Mouse (Mus musculus) small intestine, adult 2 months (tissue): ENCODE measurements around the gene Prdx2. TPM values are rescaled to one million over a fixed set of nuclear protein-coding genes. Genes with fewer than 3 reads are reported as not detected.
A peak's percentile ranks its signal among the peaks of the same experiment; 100 is the strongest.

ENCODE experiments used
- H3K27ac ChIP-seq: fragments of 200-500 bp; 2 replicates; pipeline ENCODE4 v1.5.1; 2012; ENCODE audit warnings: low read depth, low read length, control low read depth, inconsistent platforms; ENCODE audit not compliant: insufficient read depth
- H3K27me3 ChIP-seq: fragments of 200-500 bp; 2 replicates; pipeline ENCODE4 v1.6.1; 2012; ENCODE audit warnings: mild to moderate bottlenecking, moderate library complexity, low read length, inconsistent platforms; ENCODE audit not compliant: control insufficient read depth, insufficient read depth
- H3K36me3 ChIP-seq: fragments of 200-500 bp; 2 replicates; pipeline ENCODE4 v1.6.1; 2012; ENCODE audit warnings: mild to moderate bottlenecking, low read length, control low read depth, inconsistent platforms; ENCODE audit not compliant: control insufficient read depth, insufficient read depth
- H3K4me1 ChIP-seq: fragments of 200-500 bp; 2 replicates; pipeline ENCODE4 v1.6.1; 2012; ENCODE audit warnings: low read length, inconsistent platforms, mixed read lengths; ENCODE audit not compliant: control insufficient read depth, insufficient read depth, insufficient read length
- H3K4me3 ChIP-seq: fragments of 200-500 bp; 2 replicates; pipeline ENCODE4 v1.5.1; 2012; ENCODE audit warnings: low read depth, mild to moderate bottlenecking, control low read depth, inconsistent platforms, low read length, moderate library complexity
- CTCF ChIP-seq: fragments of 200-500 bp; IDR thresholded peaks from 2 replicates; pipeline ENCODE4 v1.5.1; 2012; ENCODE audit warnings: low read depth, mild to moderate bottlenecking, control low read depth, inconsistent platforms, low read length, moderate library complexity, mixed read lengths; ENCODE audit not compliant: insufficient replicate concordance, insufficient read length; ENCODE audit errors: extremely low read depth
- POLR2A ChIP-seq: fragments of 200-500 bp; IDR thresholded peaks from 2 replicates; pipeline ENCODE4 v1.6.1; 2012; ENCODE audit warnings: low read depth, mild to moderate bottlenecking, control low read depth, inconsistent platforms, low read length, moderate library complexity
- whole genome bisulfite sequencing: fragments of 180-500 bp; shearing (Covaris S2); methylation state at CpG from one replicate; pipeline ENCODE4 v1.1.7; 2018; 5-methylcytosine and 5-hydroxymethylcytosine counted together
- polyA plus RNA-seq: library from polyadenylated mRNA; depleted of rRNA; stranded (reverse); fragments of >200 nt; gene quantifications from 2 replicates; pipeline ENCODE4 v1.2.3, GENCODE M21; 2012

Gene Prdx2
- polyA plus RNA-seq, 1 experiment = 141 TPM

DNA sequence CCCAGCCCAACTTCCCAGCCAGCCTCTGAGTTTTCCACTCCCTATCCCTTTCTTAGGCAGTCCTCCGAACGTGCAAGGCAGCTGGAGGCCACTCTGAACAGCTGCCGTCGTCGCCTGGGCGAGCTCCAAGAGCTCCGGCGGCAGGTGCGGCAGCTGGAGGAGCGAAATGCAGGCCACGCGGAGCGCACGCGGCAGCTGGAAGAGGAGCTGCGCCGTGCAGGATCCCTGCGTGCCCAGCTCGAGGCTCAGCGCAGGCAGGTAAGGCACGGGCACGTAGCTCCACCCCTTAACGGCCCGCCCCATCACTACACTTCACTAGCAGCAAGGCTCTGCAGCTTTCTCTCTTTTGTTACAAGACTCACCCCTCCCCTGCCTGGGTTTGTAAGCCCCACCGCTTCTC is 26.3 kb downstream of the Prdx2 start:
- H3K36me3 ChIP-seq = peaks cover 25% of the 10 kb centered on the region
- H3K4me1 ChIP-seq = peaks cover 11% of the 10 kb centered on the region
- no peaks in the 10 kb centered on the region for H3K27me3 ChIP-seq
- no peak overlapping the region for H3K4me3 ChIP-seq
- TF ChIP-seq POLR2A = no peak
- no peak overlapping the region for H3K27ac ChIP-seq
- 69% methylated on average over 25 of the region's 25 CpGs for WGBS

GRCm38 (mm10) chr8:84996978-84997377 is 27.6 kb downstream of the Prdx2 start:
- no peak overlapping the region for H3K27ac ChIP-seq
- TF ChIP-seq CTCF (no peak), POLR2A (no peak)
- 95% methylated on average over 5 of the region's 5 CpGs for WGBS
- no peak overlapping the region for H3K4me3 ChIP-seq
- peaks cover 8% of the 10 kb centered on the region for H3K4me1 ChIP-seq
- H3K36me3 ChIP-seq = peaks cover 30% of the 10 kb centered on the region
- no peaks in the 10 kb centered on the region for H3K27me3 ChIP-seq

DNA sequence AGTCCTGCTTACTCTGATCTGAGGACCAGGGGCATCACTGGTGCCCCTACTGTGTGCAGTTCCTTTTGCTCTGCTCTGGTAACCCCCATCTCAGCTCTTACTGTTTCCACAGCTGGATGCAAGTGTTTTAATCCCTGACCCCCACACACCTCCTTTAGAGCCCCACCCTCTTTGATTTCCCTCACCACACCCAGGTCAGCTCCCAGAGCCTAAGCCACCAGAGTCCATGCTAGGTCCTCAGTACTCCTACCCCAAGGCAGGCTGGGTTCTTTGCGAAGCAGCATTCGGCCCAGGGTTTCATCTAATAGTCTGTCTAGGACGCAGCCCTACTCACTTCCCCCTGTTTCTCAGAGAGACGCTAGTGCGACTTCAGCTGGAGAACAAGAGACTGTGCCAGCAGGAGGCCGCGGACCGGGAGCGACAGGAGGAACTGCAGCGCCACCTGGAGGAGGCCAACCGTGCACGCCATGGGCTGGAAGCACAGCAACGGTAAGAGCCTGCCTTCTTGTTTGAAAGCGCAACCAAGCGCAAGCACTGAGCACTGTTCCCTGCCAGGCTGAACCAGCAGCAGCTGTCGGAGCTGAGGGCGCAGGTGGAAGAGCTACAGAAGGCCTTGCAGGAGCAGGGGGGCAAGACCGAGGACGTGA is 28.4 kb downstream of the Prdx2 start:
- H3K4me3 ChIP-seq = peak overlapping the region; percentile 35
- peaks cover 8% of the 10 kb centered on the region for H3K4me1 ChIP-seq
- H3K27ac ChIP-seq = peak overlapping the region; percentile 37; the same call in 1 of the 2 replicates
- 14% methylated on average over 19 of the region's 19 CpGs for WGBS
- H3K27me3 ChIP-seq = no peaks in the 10 kb centered on the region
- H3K36me3 ChIP-seq = peaks cover 31% of the 10 kb centered on the region
- no peak for TF ChIP-seq POLR2A
- peak; percentile 95 for TF ChIP-seq CTCF

DNA sequence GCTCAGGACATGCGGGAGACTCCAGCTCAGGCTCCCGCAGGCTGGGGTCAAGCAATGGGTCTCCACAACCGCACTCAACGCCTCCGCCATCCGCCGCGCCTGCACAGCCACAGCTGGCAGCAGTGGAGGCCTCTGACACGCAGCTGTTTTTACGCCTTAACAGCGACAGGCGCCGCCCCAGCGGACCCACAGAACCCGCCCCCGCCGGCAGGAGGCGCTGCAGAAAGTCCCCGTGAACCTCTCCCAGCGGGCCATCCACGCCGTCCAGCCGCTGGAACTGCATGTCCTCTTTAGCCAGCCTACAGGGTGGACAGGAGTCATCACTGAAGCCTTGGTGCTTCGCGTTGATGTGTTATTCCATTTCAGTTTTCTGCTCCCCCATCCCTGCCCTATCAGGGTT is 38.3 kb downstream of the Prdx2 start:
- peak; percentile 51; the same call in 1 of the 2 replicates for TF ChIP-seq CTCF
- no peak for TF ChIP-seq POLR2A
- no peak overlapping the region for H3K27ac ChIP-seq
- H3K27me3 ChIP-seq = peaks cover 8% of the 10 kb centered on the region
- H3K4me1 ChIP-seq = no peaks in the 10 kb centered on the region
- WGBS = 20% methylated on average over 25 of the region's 25 CpGs
- H3K36me3 ChIP-seq = peaks cover 3% of the 10 kb centered on the region
- no peak overlapping the region for H3K4me3 ChIP-seq

- no peak overlapping the region for H3K4me3 ChIP-seq
- 10% methylated on average over 28 of the region's 28 CpGs for WGBS
- TF ChIP-seq CTCF (no peak), POLR2A (no peak)
- no peak overlapping the region for H3K27ac ChIP-seq
- H3K27me3 ChIP-seq = peaks cover 16% of the 10 kb centered on the region
- H3K4me1 ChIP-seq = peaks cover 3% of the 10 kb centered on the region; the same call in 1 of the 2 replicates
- no peaks in the 10 kb centered on the region for H3K36me3 ChIP-seq
Observed at GRCm38 (mm10) chr8:85011242-85011641, 41.9 kb downstream of the Prdx2 start.

- no peak overlapping the region for H3K27ac ChIP-seq
- 6% methylated on average over 26 of the region's 26 CpGs for WGBS
- H3K4me1 ChIP-seq = peaks cover 3% of the 10 kb centered on the region; the same call in 1 of the 2 replicates
- H3K4me3 ChIP-seq = peak overlapping the region; percentile 54
- TF ChIP-seq CTCF = peak; percentile 58; the same call in 1 of the 2 replicates
- no peak for TF ChIP-seq POLR2A
- peaks cover 16% of the 10 kb centered on the region for H3K27me3 ChIP-seq
- peaks cover 2% of the 10 kb centered on the region for H3K36me3 ChIP-seq
Observed at GRCm38 (mm10) chr8:85013230-85013840, 43.9 kb downstream of the Prdx2 start.

- Histone ChIP-seq H3K4me3 (peak within 1 kb of the TSS; percentile 54), H3K27me3 (peaks cover 16% of the 10 kb centered on the region), H3K4me1 (peaks cover 3% of the 10 kb centered on the region; the same call in 1 of the 2 replicates), H3K27ac (no peak within 1 kb of the TSS), H3K36me3 (peaks cover 12% of the 10 kb centered on the region)
- TF ChIP-seq POLR2A = no peak
- TF ChIP-seq CTCF = no peak
- WGBS = 63% methylated on average over 2 of the region's 2 CpGs
Observed at GRCm38 (mm10) chr8:85014431-85014830, 45.0 kb downstream of the Prdx2 start, which contains the start of gene Best2. Gene Best2 (minus strand): TSS chr8:85014531.
